Mouse (Mus musculus): ENCODE measurements around the gene Rfx8. TPM values are rescaled to one million over a fixed set of nuclear protein-coding genes. Genes with fewer than 3 reads are reported as not detected.
A peak's percentile ranks its signal among the peaks of the same experiment; 100 is the strongest.

Rfx8 gene
- polyA plus RNA-seq, 1 experiment, result 0.04 TPM

GRCm38 (mm10) chr1:39758244-39758643, 37.4 kb upstream of the Rfx8 start:
- Histone ChIP-seq H3K9me3 (ENCODE audit: control insufficient read depth, low read length) (no peaks in the 10 kb centered on the region), H3K4me1 (ENCODE audit: control insufficient read depth) (peaks cover 10% of the 10 kb centered on the region), H3K4me3 (replicated peaks) (no peak overlapping the region), H3K27me3 (ENCODE audit: control insufficient read depth) (peaks cover 12% of the 10 kb centered on the region), H3K36me3 (ENCODE audit: control insufficient read depth) (no peaks in the 10 kb centered on the region)
- TF ChIP-seq GATA1 (IDR thresholded peaks at IDR 0.05; ENCODE audit: low read length) (no peak), TAL1 (IDR thresholded peaks at IDR 0.05; ENCODE audit: low read length) (no peak)

- TF ChIP-seq TAL1 (IDR thresholded peaks at IDR 0.05; ENCODE audit: low read length) (no peak), GATA1 (IDR thresholded peaks at IDR 0.05; ENCODE audit: low read length) (no peak)
- Histone ChIP-seq H3K27me3 (ENCODE audit: control insufficient read depth) (peaks cover 12% of the 10 kb centered on the region), H3K36me3 (ENCODE audit: control insufficient read depth) (no peaks in the 10 kb centered on the region)
These were observed 36.2 kb upstream of the Rfx8 start for GRCm38 (mm10) chr1:39756952-39757351.

GRCm38 (mm10) chr1:39754224-39754957, 33.6 kb upstream of the Rfx8 start:
- H3K27me3 ChIP-seq (ENCODE audit: control insufficient read depth), result no peaks in the 10 kb centered on the region
- H3K4me1 ChIP-seq (ENCODE audit: control insufficient read depth), result peaks cover 10% of the 10 kb centered on the region
- no peaks in the 10 kb centered on the region for H3K9me3 ChIP-seq (ENCODE audit: control insufficient read depth, low read length)
- H3K4me3 ChIP-seq (replicated peaks), result no peak overlapping the region
- TF ChIP-seq TAL1 (IDR thresholded peaks at IDR 0.05; ENCODE audit: low read length) (peak; percentile 18; the same call in 1 of the 3 replicates), GATA1 (IDR thresholded peaks at IDR 0.05; ENCODE audit: low read length) (no peak)
- H3K36me3 ChIP-seq (ENCODE audit: control insufficient read depth), result no peaks in the 10 kb centered on the region

More at GRCm38 (mm10) chr1:39756952-39757351, 36.2 kb upstream of the Rfx8 start:
- Histone ChIP-seq H3K9me3 (ENCODE audit: control insufficient read depth, low read length) (no peaks in the 10 kb centered on the region), H3K4me3 (replicated peaks) (no peak overlapping the region), H3K4me1 (ENCODE audit: control insufficient read depth) (peaks cover 10% of the 10 kb centered on the region)

- TF ChIP-seq GATA1 (IDR thresholded peaks at IDR 0.05; ENCODE audit: low read length), result no peak
- no peak for TF ChIP-seq TAL1 (IDR thresholded peaks at IDR 0.05; ENCODE audit: low read length)
- Histone ChIP-seq H3K4me3 (replicated peaks) (no peak overlapping the region), H3K27me3 (ENCODE audit: control insufficient read depth) (no peaks in the 10 kb centered on the region), H3K4me1 (ENCODE audit: control insufficient read depth) (peaks cover 10% of the 10 kb centered on the region), H3K9me3 (ENCODE audit: control insufficient read depth, low read length) (no peaks in the 10 kb centered on the region), H3K36me3 (ENCODE audit: control insufficient read depth) (no peaks in the 10 kb centered on the region)
These were observed 30.7 kb upstream of the Rfx8 start for GRCm38 (mm10) chr1:39751537-39751936.

- H3K4me1 ChIP-seq (ENCODE audit: control insufficient read depth), result peaks cover 8% of the 10 kb centered on the region
- no peaks in the 10 kb centered on the region for H3K36me3 ChIP-seq (ENCODE audit: control insufficient read depth)
- no peak overlapping the region for H3K4me3 ChIP-seq (replicated peaks)
- no peaks in the 10 kb centered on the region for H3K27me3 ChIP-seq (ENCODE audit: control insufficient read depth)
- H3K9me3 ChIP-seq (ENCODE audit: control insufficient read depth, low read length), result no peaks in the 10 kb centered on the region
- no peak for TF ChIP-seq TAL1 (IDR thresholded peaks at IDR 0.05; ENCODE audit: low read length)
- TF ChIP-seq GATA1 (IDR thresholded peaks at IDR 0.05; ENCODE audit: low read length), result no peak
These were observed 28.9 kb upstream of the Rfx8 start for GRCm38 (mm10) chr1:39749664-39750063.

- Histone ChIP-seq H3K4me3 (replicated peaks) (no peak overlapping the region), H3K9me3 (ENCODE audit: control insufficient read depth, low read length) (no peaks in the 10 kb centered on the region), H3K4me1 (ENCODE audit: control insufficient read depth) (peaks cover 3% of the 10 kb centered on the region), H3K27me3 (ENCODE audit: control insufficient read depth) (no peaks in the 10 kb centered on the region), H3K36me3 (ENCODE audit: control insufficient read depth) (no peaks in the 10 kb centered on the region)
- no peak for TF ChIP-seq TAL1 (IDR thresholded peaks at IDR 0.05; ENCODE audit: low read length)
- no peak for TF ChIP-seq GATA1 (IDR thresholded peaks at IDR 0.05; ENCODE audit: low read length)
These were observed 28.4 kb upstream of the Rfx8 start for GRCm38 (mm10) chr1:39749214-39749613.

- Histone ChIP-seq H3K36me3 (ENCODE audit: control insufficient read depth) (no peaks in the 10 kb centered on the region), H3K4me3 (replicated peaks) (no peak overlapping the region), H3K27me3 (ENCODE audit: control insufficient read depth) (no peaks in the 10 kb centered on the region), H3K4me1 (ENCODE audit: control insufficient read depth) (no peaks in the 10 kb centered on the region), H3K9me3 (ENCODE audit: control insufficient read depth, low read length) (no peaks in the 10 kb centered on the region)
- TF ChIP-seq GATA1 (IDR thresholded peaks at IDR 0.05; ENCODE audit: low read length) (no peak), TAL1 (IDR thresholded peaks at IDR 0.05; ENCODE audit: low read length) (no peak)
These were observed 27.9 kb upstream of the Rfx8 start for GRCm38 (mm10) chr1:39748666-39749065.

- Histone ChIP-seq H3K4me1 (ENCODE audit: control insufficient read depth) (no peaks in the 10 kb centered on the region), H3K9me3 (ENCODE audit: control insufficient read depth, low read length) (no peaks in the 10 kb centered on the region), H3K27me3 (ENCODE audit: control insufficient read depth) (no peaks in the 10 kb centered on the region), H3K36me3 (ENCODE audit: control insufficient read depth) (no peaks in the 10 kb centered on the region), H3K4me3 (replicated peaks) (no peak overlapping the region)
- TF ChIP-seq GATA1 (IDR thresholded peaks at IDR 0.05; ENCODE audit: low read length) (no peak), TAL1 (IDR thresholded peaks at IDR 0.05; ENCODE audit: low read length) (no peak)
These were observed 25.7 kb upstream of the Rfx8 start for GRCm38 (mm10) chr1:39746464-39746863.

GRCm38 (mm10) chr1:39740948-39741347, 20.2 kb upstream of the Rfx8 start:
- no peak overlapping the region for H3K4me3 ChIP-seq (replicated peaks)
- H3K9me3 ChIP-seq (ENCODE audit: control insufficient read depth, low read length), result no peaks in the 10 kb centered on the region
- no peaks in the 10 kb centered on the region for H3K36me3 ChIP-seq (ENCODE audit: control insufficient read depth)
- TF ChIP-seq TAL1 (IDR thresholded peaks at IDR 0.05; ENCODE audit: low read length) (no peak), GATA1 (IDR thresholded peaks at IDR 0.05; ENCODE audit: low read length) (no peak)
- H3K4me1 ChIP-seq (ENCODE audit: control insufficient read depth), result peaks cover 8% of the 10 kb centered on the region
- H3K27me3 ChIP-seq (ENCODE audit: control insufficient read depth), result no peaks in the 10 kb centered on the region
